Mouse (Mus musculus): Measurements from ENCODE around the gene Rdh9. TPM values are rescaled to one million over a fixed set of nuclear protein-coding genes. Genes with fewer than 3 reads are reported as not detected.
"Not testable (repeated sequence)": the region's sequence is repeated elsewhere in the genome, so short reads cannot be mapped to it uniquely, and the experiment has no call there.

Gene Rdh9
- polyA plus RNA-seq, 1 experiment, result 0.11 TPM

- H3K36me3 ChIP-seq (ENCODE audit: control insufficient read depth, insufficient read depth, low read length), result no peaks in the 10 kb centered on the region
- no peak within 1 kb of the TSS for H3K4me3 ChIP-seq (ENCODE audit: control insufficient read depth, low read depth, low read length)
- TF ChIP-seq CTCF (IDR thresholded peaks at IDR 0.05; ENCODE audit: control insufficient read depth, insufficient read depth, insufficient replicate concordance, low read depth, low read length) (no peak), POLR2A (IDR thresholded peaks at IDR 0.05; ENCODE audit: control insufficient read depth, low read depth, low read length) (no peak)
- H3K4me1 ChIP-seq (ENCODE audit: control insufficient read depth, insufficient read depth, low read length), result no peaks in the 10 kb centered on the region
- no peak within 1 kb of the TSS for H3K27ac ChIP-seq (ENCODE audit: control insufficient read depth, insufficient read depth, low read depth, low read length)
- no peaks in the 10 kb centered on the region for H3K27me3 ChIP-seq (ENCODE audit: control insufficient read depth, insufficient read depth, low read length)
Observed at GRCm38 (mm10) chr10:127800891-127801290, 24.7 kb downstream of the Rdh9 start, which contains the start of gene Rdh16. Gene Rdh16 (plus strand): TSS chr10:127801152.

- no peaks in the 10 kb centered on the region for H3K27me3 ChIP-seq (ENCODE audit: control insufficient read depth, insufficient read depth, low read length)
- H3K4me1 ChIP-seq (ENCODE audit: control insufficient read depth, insufficient read depth, low read length), result no peaks in the 10 kb centered on the region
- H3K4me3 ChIP-seq (ENCODE audit: control insufficient read depth, low read depth, low read length), result no peak overlapping the region
- no peaks in the 10 kb centered on the region for H3K36me3 ChIP-seq (ENCODE audit: control insufficient read depth, insufficient read depth, low read length)
- H3K27ac ChIP-seq (ENCODE audit: control insufficient read depth, insufficient read depth, low read depth, low read length), result no peak overlapping the region
- no peak for TF ChIP-seq POLR2A (IDR thresholded peaks at IDR 0.05; ENCODE audit: control insufficient read depth, low read depth, low read length)
- no peak for TF ChIP-seq CTCF (IDR thresholded peaks at IDR 0.05; ENCODE audit: control insufficient read depth, insufficient read depth, insufficient replicate concordance, low read depth, low read length)
Observed at GRCm38 (mm10) chr10:127801612-127802011, 25.4 kb downstream of the Rdh9 start.

GRCm38 (mm10) chr10:127802236-127802635, 26.1 kb downstream of the Rdh9 start:
- no peaks in the 10 kb centered on the region for H3K36me3 ChIP-seq (ENCODE audit: control insufficient read depth, insufficient read depth, low read length)
- TF ChIP-seq CTCF (IDR thresholded peaks at IDR 0.05; ENCODE audit: control insufficient read depth, insufficient read depth, insufficient replicate concordance, low read depth, low read length) (no peak), POLR2A (IDR thresholded peaks at IDR 0.05; ENCODE audit: control insufficient read depth, low read depth, low read length) (no peak)
- no peaks in the 10 kb centered on the region for H3K27me3 ChIP-seq (ENCODE audit: control insufficient read depth, insufficient read depth, low read length)
- H3K4me1 ChIP-seq (ENCODE audit: control insufficient read depth, insufficient read depth, low read length), result no peaks in the 10 kb centered on the region
- no peak overlapping the region for H3K4me3 ChIP-seq (ENCODE audit: control insufficient read depth, low read depth, low read length)
- no peak overlapping the region for H3K27ac ChIP-seq (ENCODE audit: control insufficient read depth, insufficient read depth, low read depth, low read length)

- TF ChIP-seq POLR2A (IDR thresholded peaks at IDR 0.05; ENCODE audit: control insufficient read depth, low read depth, low read length), result no peak
- no peak for TF ChIP-seq CTCF (IDR thresholded peaks at IDR 0.05; ENCODE audit: control insufficient read depth, insufficient read depth, insufficient replicate concordance, low read depth, low read length)
- Histone ChIP-seq H3K27me3 (ENCODE audit: control insufficient read depth, insufficient read depth, low read length) (no peaks in the 10 kb centered on the region), H3K27ac (ENCODE audit: control insufficient read depth, insufficient read depth, low read depth, low read length) (no peak overlapping the region), H3K4me3 (ENCODE audit: control insufficient read depth, low read depth, low read length) (no peak overlapping the region), H3K4me1 (ENCODE audit: control insufficient read depth, insufficient read depth, low read length) (no peaks in the 10 kb centered on the region), H3K36me3 (ENCODE audit: control insufficient read depth, insufficient read depth, low read length) (no peaks in the 10 kb centered on the region)
Observed at GRCm38 (mm10) chr10:127804416-127804815, 28.2 kb downstream of the Rdh9 start.

GRCm38 (mm10) chr10:127815888-127816287, 39.7 kb downstream of the Rdh9 start:
- TF ChIP-seq POLR2A (IDR thresholded peaks at IDR 0.05; ENCODE audit: control insufficient read depth, low read depth, low read length) (no peak), CTCF (IDR thresholded peaks at IDR 0.05; ENCODE audit: control insufficient read depth, insufficient read depth, insufficient replicate concordance, low read depth, low read length) (no peak)
- no peaks in the 10 kb centered on the region for H3K36me3 ChIP-seq (ENCODE audit: control insufficient read depth, insufficient read depth, low read length)
- no peaks in the 10 kb centered on the region for H3K27me3 ChIP-seq (ENCODE audit: control insufficient read depth, insufficient read depth, low read length)

GRCm38 (mm10) chr10:127817268-127817910, 41.2 kb downstream of the Rdh9 start:
- H3K36me3 ChIP-seq (ENCODE audit: control insufficient read depth, insufficient read depth, low read length); H3K27ac ChIP-seq (ENCODE audit: control insufficient read depth, insufficient read depth, low read depth, low read length); H3K4me3 ChIP-seq (ENCODE audit: control insufficient read depth, low read depth, low read length); H3K4me1 ChIP-seq (ENCODE audit: control insufficient read depth, insufficient read depth, low read length); H3K27me3 ChIP-seq (ENCODE audit: control insufficient read depth, insufficient read depth, low read length): not testable (repeated sequence)

More at GRCm38 (mm10) chr10:127815888-127816287, 39.7 kb downstream of the Rdh9 start:
- Histone ChIP-seq H3K4me3 (ENCODE audit: control insufficient read depth, low read depth, low read length) (no peak overlapping the region), H3K27ac (ENCODE audit: control insufficient read depth, insufficient read depth, low read depth, low read length) (no peak overlapping the region), H3K4me1 (ENCODE audit: control insufficient read depth, insufficient read depth, low read length) (no peaks in the 10 kb centered on the region)

GRCm38 (mm10) chr10:127821806-127822205, 45.6 kb downstream of the Rdh9 start:
- H3K4me1 ChIP-seq (ENCODE audit: control insufficient read depth, insufficient read depth, low read length); H3K4me3 ChIP-seq (ENCODE audit: control insufficient read depth, low read depth, low read length); H3K27ac ChIP-seq (ENCODE audit: control insufficient read depth, insufficient read depth, low read depth, low read length); H3K27me3 ChIP-seq (ENCODE audit: control insufficient read depth, insufficient read depth, low read length); H3K36me3 ChIP-seq (ENCODE audit: control insufficient read depth, insufficient read depth, low read length): not testable (repeated sequence)

GRCm38 (mm10) chr10:127825386-127825785, 49.2 kb downstream of the Rdh9 start:
- no peaks in the 10 kb centered on the region for H3K4me1 ChIP-seq (ENCODE audit: control insufficient read depth, insufficient read depth, low read length)
- no peak for TF ChIP-seq POLR2A (IDR thresholded peaks at IDR 0.05; ENCODE audit: control insufficient read depth, low read depth, low read length)
- peak; percentile 45; the same call in 1 of the 2 replicates for TF ChIP-seq CTCF (IDR thresholded peaks at IDR 0.05; ENCODE audit: control insufficient read depth, insufficient read depth, insufficient replicate concordance, low read depth, low read length)
- H3K27ac ChIP-seq (ENCODE audit: control insufficient read depth, insufficient read depth, low read depth, low read length), result no peak overlapping the region
- no peaks in the 10 kb centered on the region for H3K36me3 ChIP-seq (ENCODE audit: control insufficient read depth, insufficient read depth, low read length)
- no peaks in the 10 kb centered on the region for H3K27me3 ChIP-seq (ENCODE audit: control insufficient read depth, insufficient read depth, low read length)
- peak overlapping the region; percentile 49 for H3K4me3 ChIP-seq (ENCODE audit: control insufficient read depth, low read depth, low read length)

Measured in testis, adult 2 months (tissue).